Mouse (Mus musculus): Measurements from ENCODE around the gene 1600012H06Rik.
"Not testable (repeated sequence)": the region's sequence is repeated elsewhere in the genome, so short reads cannot be mapped to it uniquely, and the experiment has no call there.

- not testable (repeated sequence) for TF ChIP-seq ZC3H11A (IDR thresholded peaks at IDR 0.05; ENCODE audit: borderline replicate concordance, low read depth, low read length); HCFC1 (IDR thresholded peaks at IDR 0.05; ENCODE audit: borderline replicate concordance, insufficient read depth, low read length); ZNF384 (IDR thresholded peaks at IDR 0.05; ENCODE audit: low read depth, low read length); MAFK (IDR thresholded peaks at IDR 0.05; ENCODE audit: insufficient read depth, low read depth, low read length)
These were observed 57.1 kb downstream of the 1600012H06Rik start for GRCm38 (mm10) chr17:15000047-15000446.

All from ES-E14 (cell line).